Mouse (Mus musculus) stomach, embryonic 16.5 days (tissue): ENCODE data around the gene Stk33. TPM values are rescaled to one million over a fixed set of nuclear protein-coding genes. Genes with fewer than 3 reads are reported as not detected.
"Not testable (repeated sequence)": the region's sequence is repeated elsewhere in the genome, so short reads cannot be mapped to it uniquely, and the experiment has no call there.

ENCODE experiments used
- ATAC-seq: fragments of 200-750 bp; cut with Nextera tagmentation; 2 replicates; pipeline ENCODE4 v1.8.0; 2017; ENCODE audit warnings: moderate number of reproducible peaks, moderate TSS enrichment; ENCODE audit not compliant: insufficient read depth, low FRiP score
- H3K27ac ChIP-seq: fragments of 300-500 bp; sonication (generic); 2 replicates; pipeline ENCODE4 v1.5.1; 2014; ENCODE audit warnings: low read length
- H3K27me3 ChIP-seq: fragments of 300-500 bp; sonication (generic); 2 replicates; pipeline ENCODE4 v1.6.1; 2014; ENCODE audit warnings: low read length, control low read depth, mixed read lengths; ENCODE audit not compliant: control insufficient read depth, insufficient read depth
- H3K36me3 ChIP-seq: fragments of 300-500 bp; sonication (generic); 2 replicates; pipeline ENCODE4 v1.6.1; 2014; ENCODE audit warnings: low read length; ENCODE audit not compliant: control insufficient read depth, insufficient read depth
- H3K4me1 ChIP-seq: fragments of 300-500 bp; sonication (generic); 2 replicates; pipeline ENCODE4 v1.6.1; 2014; ENCODE audit warnings: low read length, control low read depth, mixed read lengths; ENCODE audit not compliant: control insufficient read depth, insufficient read depth
- H3K4me2 ChIP-seq: fragments of 300-500 bp; sonication (generic); 2 replicates; pipeline ENCODE4 v1.6.1; 2014; ENCODE audit warnings: low read depth, low read length, mixed read lengths
- H3K4me3 ChIP-seq: fragments of 300-500 bp; sonication (generic); replicated peaks from 2 replicates; pipeline ENCODE4 v1.5.1; 2014; ENCODE audit warnings: mild to moderate bottlenecking, low read length
- H3K9ac ChIP-seq: fragments of 300-500 bp; sonication (generic); 2 replicates; pipeline ENCODE4 v1.6.1; 2014; ENCODE audit warnings: low read length
- H3K9me3 ChIP-seq: fragments of 300-500 bp; sonication (generic); replicated peaks from 2 replicates; pipeline ENCODE4 v1.6.1; 2016; ENCODE audit warnings: low read length, control low read depth; ENCODE audit not compliant: control insufficient read depth
- WGBS: fragments of 180-500 bp; shearing (Covaris S2); extraction: QIAGEN DNeasy Blood & Tissue Kit; methylation state at CpG from one replicate; pipeline ENCODE4 v1.1.7; 2014; 5-methylcytosine and 5-hydroxymethylcytosine counted together
- polyA plus RNA-seq: library from polyadenylated mRNA; unstranded; fragments of >200 nt; fragmentation: Nextera tagmentation; extraction: Ambion mirVana; gene quantifications from 2 replicates; pipeline ENCODE4 v1.2.1, GENCODE M21; 2015

Stk33 gene
- polyA plus RNA-seq, 1 experiment from 2014 or later: 0.66 TPM

DNA sequence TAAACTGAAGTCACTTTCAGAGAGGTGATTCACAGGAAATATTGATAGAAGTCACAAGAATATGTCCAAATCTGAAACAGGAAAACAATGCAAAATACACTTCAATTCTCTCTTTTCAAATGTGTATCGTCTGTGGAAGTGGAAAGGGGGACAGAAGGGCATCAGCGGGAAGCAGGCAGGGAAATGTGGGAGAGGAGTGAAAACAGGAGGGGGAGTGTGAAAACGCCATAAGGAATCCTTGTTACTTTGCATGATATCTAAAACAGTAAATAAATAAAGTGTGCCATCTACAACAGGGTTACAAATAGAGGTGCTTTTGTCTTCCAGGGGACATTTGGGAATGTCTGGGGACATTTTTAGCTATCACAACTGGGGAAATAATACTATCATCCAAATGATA is 39.6 kb downstream of the Stk33 start:
- H3K36me3 ChIP-seq: no peaks in the 10 kb centered on the region
- H3K27ac ChIP-seq: no peak overlapping the region
- no peaks in the 10 kb centered on the region for H3K9me3 ChIP-seq
- no peaks in the 10 kb centered on the region for H3K27me3 ChIP-seq
- no peak overlapping the region for H3K9ac ChIP-seq
- no peak for ATAC-seq
- no peaks in the 10 kb centered on the region for H3K4me1 ChIP-seq
- H3K4me2 ChIP-seq: no peak overlapping the region
- 51% methylated on average over 3 of the region's 3 CpGs for WGBS
- H3K4me3 ChIP-seq: no peak overlapping the region

DNA sequence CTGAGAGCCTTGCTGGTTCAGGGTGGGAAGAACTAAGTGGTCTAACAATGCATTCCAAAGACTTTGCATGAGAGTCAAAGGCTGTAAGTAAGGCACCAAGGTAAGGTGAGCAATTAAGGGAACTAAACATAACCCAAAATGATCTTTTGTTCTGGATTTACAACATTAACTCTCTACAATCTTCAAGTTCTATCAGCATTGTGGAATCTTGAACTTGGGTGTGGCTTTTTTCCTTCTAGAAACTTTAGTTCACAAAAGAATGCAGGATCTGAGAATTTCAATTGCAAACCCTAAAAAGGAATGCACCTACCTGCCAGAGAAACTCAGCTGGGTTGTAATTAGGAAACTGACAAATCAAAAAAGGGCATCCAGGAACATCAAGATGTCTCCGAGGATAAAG is 57.8 kb downstream of the Stk33 start:
- Histone ChIP-seq H3K9me3 (0 out of 2 replicates have a peak, but pooled peaks cover 3% of the 10 kb centered on the region), H3K27me3 (no peaks in the 10 kb centered on the region), H3K9ac (no peak overlapping the region), H3K36me3 (no peaks in the 10 kb centered on the region), H3K27ac (no peak overlapping the region), H3K4me2 (no peak overlapping the region), H3K4me1 (no peaks in the 10 kb centered on the region), H3K4me3 (no peak overlapping the region)
- WGBS: 63% methylated on average over 1 of the region's 1 CpGs
- ATAC-seq: no peak

DNA sequence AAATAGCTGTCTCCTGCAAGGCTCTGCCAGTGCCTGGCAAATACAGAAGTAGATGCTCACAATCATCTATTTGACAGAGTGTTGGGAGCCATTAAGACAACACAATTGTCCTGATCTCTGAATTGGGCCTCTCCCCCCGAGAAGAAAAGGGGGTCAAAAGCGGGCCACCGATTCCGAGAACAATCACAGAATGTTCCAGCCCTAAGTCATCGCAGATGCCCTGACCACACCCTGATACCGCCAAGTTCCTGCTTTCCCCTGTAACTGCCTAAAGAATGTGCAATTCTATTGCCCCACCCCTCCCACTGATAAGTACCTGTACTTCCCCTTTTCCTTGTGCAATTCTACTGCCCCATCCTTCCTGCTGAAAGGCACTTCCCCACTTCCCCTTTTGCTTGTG is 65.3 kb downstream of the Stk33 start:
- not testable (repeated sequence) for H3K9ac ChIP-seq, ATAC-seq, H3K4me1 ChIP-seq, H3K27ac ChIP-seq, H3K4me3 ChIP-seq, H3K4me2 ChIP-seq, H3K9me3 ChIP-seq, H3K36me3 ChIP-seq, H3K27me3 ChIP-seq
- WGBS: 86% methylated on average over 6 of the region's 6 CpGs

DNA sequence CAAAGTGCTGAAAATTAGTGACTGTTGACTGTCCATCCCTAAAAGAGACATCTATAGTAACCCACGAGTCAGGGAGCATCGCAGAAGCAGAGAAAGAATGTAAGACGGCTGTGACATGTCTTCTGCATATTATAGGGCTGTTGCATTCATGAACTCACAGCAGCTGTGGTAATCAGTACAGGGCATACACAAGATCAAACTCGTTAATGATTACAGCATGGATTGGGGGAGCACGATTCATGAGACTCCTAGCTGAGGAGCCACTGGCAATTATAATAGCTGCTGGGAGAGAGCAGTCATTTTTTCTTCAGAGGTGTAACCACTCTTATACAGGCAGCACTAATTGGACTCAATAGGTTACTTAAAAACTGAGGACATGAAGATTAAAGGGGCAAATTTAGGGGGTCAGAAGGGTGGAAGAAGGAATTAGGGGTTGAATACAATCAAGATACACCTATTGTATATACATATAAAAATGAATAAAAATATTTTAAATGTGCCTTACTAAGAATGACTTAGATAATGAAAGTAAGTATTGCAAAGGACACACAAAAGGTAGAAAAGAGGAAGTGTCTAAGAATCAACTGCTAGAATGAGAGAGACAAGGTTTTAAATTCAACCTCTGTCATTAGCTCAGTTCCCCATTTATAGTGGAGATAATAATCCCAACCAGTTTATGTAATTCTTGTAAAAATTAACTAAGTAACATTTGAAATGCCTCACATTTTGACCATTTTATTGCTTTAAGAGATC is 80.3 kb downstream of the Stk33 start:
- Histone ChIP-seq H3K4me3 (no peak overlapping the region), H3K4me2 (no peak overlapping the region), H3K4me1 (no peaks in the 10 kb centered on the region), H3K27me3 (no peaks in the 10 kb centered on the region), H3K27ac (no peak overlapping the region), H3K36me3 (no peaks in the 10 kb centered on the region), H3K9me3 (no peaks in the 10 kb centered on the region), H3K9ac (no peak overlapping the region)
- WGBS: 76% methylated on average over 5 of the region's 5 CpGs
- no peak for ATAC-seq

DNA sequence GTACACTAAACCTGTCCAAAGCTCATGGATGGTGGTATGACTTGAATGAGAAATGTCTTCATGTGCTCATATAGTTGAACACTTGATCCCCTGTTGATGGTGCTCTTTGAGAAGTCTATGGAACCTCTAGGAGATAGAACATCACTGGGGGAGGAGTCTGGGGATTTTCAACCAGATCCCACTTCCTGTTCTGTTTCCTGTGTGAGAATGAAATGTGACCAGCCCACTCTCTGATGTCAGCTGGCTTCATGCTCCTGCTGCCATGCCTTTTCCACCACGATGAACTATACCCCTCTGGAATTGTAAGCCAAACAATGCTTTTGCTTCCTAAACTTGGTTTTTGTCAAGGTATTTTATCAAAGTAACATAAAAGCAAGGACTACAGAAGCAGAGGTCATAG is 81.0 kb downstream of the Stk33 start:
- H3K27me3 ChIP-seq: no peaks in the 10 kb centered on the region
- H3K4me3 ChIP-seq: no peak overlapping the region
- no peak overlapping the region for H3K27ac ChIP-seq
- no peak overlapping the region for H3K9ac ChIP-seq
- 54% methylated on average over 1 of the region's 1 CpGs for whole genome bisulfite sequencing
- H3K4me1 ChIP-seq: no peaks in the 10 kb centered on the region
- H3K36me3 ChIP-seq: no peaks in the 10 kb centered on the region
- H3K4me2 ChIP-seq: no peak overlapping the region
- no peak for ATAC-seq
- no peaks in the 10 kb centered on the region for H3K9me3 ChIP-seq

DNA sequence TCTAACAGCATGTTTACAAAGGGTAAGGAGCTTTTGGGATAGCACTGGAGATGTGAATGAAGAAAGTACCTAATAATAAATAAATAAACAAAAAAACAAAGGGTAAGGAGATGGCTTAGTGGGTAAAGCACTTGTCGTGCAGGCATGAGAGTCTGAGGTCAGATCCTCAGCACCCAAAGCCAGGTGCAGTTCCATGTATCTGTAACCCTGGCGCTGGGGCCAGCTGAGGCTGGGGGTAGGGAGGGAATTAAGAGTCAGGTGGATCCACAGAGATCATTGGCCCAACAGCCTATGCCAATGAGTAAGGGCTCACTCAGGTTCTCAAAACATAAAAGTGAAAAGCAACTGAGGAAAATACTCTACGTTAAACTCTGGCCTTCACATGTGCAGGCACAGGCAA is 91.6 kb downstream of the Stk33 start:
- Histone ChIP-seq H3K4me3 (no peak overlapping the region), H3K27me3 (no peaks in the 10 kb centered on the region), H3K4me2 (no peak overlapping the region), H3K4me1 (no peaks in the 10 kb centered on the region), H3K36me3 (no peaks in the 10 kb centered on the region), H3K9me3 (no peaks in the 10 kb centered on the region), H3K27ac (no peak overlapping the region), H3K9ac (no peak overlapping the region)
- ATAC-seq: no peak
- WGBS: 81% methylated on average over 3 of the region's 3 CpGs

DNA sequence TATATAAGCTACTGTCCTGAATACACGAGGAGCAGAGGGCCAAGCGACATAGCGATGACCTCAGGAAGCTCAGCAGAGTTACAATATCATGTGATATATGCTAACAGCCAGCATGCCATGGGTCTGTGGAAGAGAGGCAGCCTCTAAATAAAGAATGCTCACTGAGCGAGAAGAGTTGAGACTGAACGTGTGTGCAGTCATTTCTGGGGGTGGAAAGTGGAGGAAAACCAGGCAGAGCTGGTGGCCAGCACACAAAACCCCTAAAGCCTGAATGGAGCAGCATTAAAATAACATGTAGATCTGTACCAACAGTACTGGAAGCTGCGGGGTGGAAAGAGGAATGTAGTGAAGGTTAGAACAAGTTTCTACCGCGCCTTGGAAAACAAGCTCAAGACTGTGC is 107.2 kb downstream of the Stk33 start:
- no peak for ATAC-seq
- no peak overlapping the region for H3K9ac ChIP-seq
- WGBS: 81% methylated on average over 8 of the region's 8 CpGs

DNA sequence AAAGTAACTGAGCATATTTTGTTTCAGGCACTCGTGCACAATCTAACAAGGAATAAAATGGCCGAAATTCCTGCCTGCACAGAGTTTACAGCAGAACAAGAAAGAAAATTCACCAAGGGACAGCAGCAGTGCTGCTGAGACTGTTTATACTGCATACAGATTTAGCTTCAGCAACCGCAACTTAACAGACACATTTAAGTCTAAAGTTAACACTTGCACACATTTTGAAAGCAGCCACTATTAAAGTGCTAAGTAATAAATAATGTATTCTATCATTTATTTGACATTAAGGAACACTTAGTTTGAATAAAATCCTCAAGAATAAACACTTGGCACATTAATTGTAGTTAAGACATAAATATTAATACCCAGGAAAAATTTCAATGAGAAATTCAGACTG is 110.1 kb downstream of the Stk33 start:
- 40% methylated on average over 3 of the region's 3 CpGs for WGBS
- no peaks in the 10 kb centered on the region for H3K9me3 ChIP-seq
- no peak overlapping the region for H3K9ac ChIP-seq
- H3K27ac ChIP-seq: no peak overlapping the region
- H3K4me2 ChIP-seq: no peak overlapping the region
- no peaks in the 10 kb centered on the region for H3K36me3 ChIP-seq
- no peaks in the 10 kb centered on the region for H3K4me1 ChIP-seq
- no peak overlapping the region for H3K4me3 ChIP-seq
- no peak for ATAC-seq
- H3K27me3 ChIP-seq: no peaks in the 10 kb centered on the region

More for the DNA sequence above, 107.2 kb downstream of the Stk33 start:
- Histone ChIP-seq H3K27me3 (no peaks in the 10 kb centered on the region), H3K4me2 (no peak overlapping the region), H3K36me3 (no peaks in the 10 kb centered on the region), H3K9me3 (no peaks in the 10 kb centered on the region), H3K27ac (no peak overlapping the region), H3K4me1 (no peaks in the 10 kb centered on the region), H3K4me3 (no peak overlapping the region)

DNA sequence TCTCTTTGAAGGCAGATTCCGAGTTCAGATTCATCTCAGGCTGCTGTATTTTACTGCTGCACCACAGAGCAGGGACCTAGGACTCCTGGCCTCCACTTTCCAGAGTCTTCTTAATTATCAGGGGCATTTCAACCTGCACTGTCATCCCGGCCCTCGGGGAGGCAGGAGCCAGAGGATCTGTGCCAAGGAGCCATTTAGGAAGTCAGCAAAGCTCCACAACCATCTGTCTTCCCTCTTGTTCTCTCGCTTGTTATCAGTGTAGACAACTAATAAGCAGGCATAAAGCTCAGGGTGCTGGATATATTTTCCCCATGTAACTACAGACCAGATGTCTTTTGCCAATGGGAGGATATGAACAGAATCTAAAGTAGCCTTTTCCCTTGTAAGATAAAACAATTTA is 112.1 kb downstream of the Stk33 start:
- Histone ChIP-seq H3K9ac (no peak overlapping the region), H3K27ac (no peak overlapping the region), H3K36me3 (no peaks in the 10 kb centered on the region), H3K4me2 (no peak overlapping the region), H3K4me1 (no peaks in the 10 kb centered on the region), H3K9me3 (no peaks in the 10 kb centered on the region), H3K4me3 (no peak overlapping the region), H3K27me3 (no peaks in the 10 kb centered on the region)
- WGBS: 48% methylated on average over 4 of the region's 4 CpGs
- ATAC-seq: no peak
